Mouse (Mus musculus): ENCODE results near the gene Creg2.
"Not testable (repeated sequence)": the region's sequence is repeated elsewhere in the genome, so short reads cannot be mapped to it uniquely, and the experiment has no call there.

Gene Creg2

GRCm38 (mm10) chr1:39598726-39599125, 52.5 kb downstream of the Creg2 start:
- in situ Hi-C loops (cut with MseI, MboI), result no loop called here

DNA sequence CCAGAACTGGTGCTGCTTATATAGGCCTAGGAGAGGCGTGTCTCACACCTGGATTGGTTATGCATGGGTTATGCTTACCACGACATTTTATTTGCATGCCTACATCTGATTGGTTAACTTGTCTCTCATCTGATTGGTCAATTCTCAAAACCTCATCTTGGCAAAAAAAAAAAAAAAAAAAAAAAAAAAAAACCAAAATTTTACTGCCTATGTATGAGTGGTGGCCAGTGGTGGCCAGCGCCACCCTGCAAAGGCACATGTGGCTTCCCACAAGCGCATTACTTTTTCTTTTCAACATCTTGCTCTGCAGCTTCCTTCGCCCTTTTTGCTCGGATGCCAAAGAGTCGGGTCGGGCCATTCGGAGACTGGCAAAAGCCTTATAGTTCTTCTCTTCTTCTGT, 54.1 kb downstream of the Creg2 start:
- in situ Hi-C loops (cut with MseI, MboI), result not testable (repeated sequence)

DNA sequence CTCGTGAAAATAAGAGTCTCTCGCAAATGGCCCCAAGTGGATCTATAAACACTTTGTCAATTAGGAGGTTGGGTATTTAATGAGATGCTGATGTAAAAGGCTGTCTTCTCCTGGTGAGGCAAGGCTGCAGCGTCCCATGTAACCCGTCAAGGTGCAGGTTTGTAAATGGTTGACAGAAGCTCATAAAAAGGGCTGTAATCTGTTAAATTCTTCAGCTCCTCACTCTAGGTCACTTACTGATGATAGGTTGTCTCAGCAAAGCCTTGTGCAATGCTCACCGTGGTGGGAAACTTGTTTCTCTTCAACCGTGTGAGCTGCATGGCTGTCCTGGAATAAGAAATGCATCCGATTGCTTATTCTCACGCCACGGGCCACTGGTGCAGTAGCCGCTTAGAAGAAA, 57.4 kb downstream of the Creg2 start:
- in situ Hi-C loops (cut with MseI, MboI), result no loop called here

DNA sequence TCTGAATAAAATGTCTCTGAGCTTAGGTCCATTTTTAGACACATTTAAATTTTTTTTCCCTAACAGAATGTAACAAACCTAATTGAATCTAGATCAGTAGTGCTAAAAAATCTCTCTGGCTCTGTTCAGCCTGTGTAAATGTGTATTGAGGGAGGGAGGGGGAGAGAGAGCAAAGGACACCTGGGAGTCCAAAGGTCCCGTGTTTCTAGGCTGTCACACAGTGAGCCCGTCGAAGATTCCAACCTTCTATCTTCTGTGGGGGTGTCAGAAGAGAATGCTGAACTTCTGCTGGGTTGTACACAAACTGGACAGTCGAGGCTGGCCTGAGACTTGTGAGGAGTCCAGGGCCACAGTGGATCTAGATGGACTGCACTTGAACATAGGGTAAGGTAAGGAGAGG, 59.2 kb downstream of the Creg2 start:
- in situ Hi-C loops (cut with MseI, MboI), result no loop called here

DNA sequence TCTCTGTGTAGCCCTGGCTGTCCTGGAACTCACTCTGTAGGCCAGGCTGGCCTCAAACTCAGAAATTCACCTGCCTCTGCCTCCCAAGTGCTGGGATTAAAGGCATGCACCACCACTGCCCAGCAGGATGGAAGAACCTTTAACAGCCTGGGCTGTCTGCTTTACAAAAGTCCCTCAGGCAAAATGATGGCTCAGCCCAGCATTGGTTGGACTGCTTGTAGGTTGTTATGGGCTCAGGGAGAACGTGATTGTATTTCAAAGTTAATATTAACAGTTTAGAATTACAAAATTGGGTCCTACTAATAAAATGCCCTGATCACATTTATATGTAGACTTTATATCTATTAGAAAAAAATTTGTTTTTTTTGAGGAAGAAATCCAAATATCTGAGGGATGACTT, 59.7 kb downstream of the Creg2 start:
- in situ Hi-C loops (cut with MseI, MboI), result not testable (repeated sequence)

- in situ Hi-C loops (cut with MseI, MboI), result no loop called here
These were observed 61.1 kb downstream of the Creg2 start for GRCm38 (mm10) chr1:39590193-39590592.

- in situ Hi-C loops (cut with MseI, MboI), result no loop called here
These were observed 65.9 kb downstream of the Creg2 start for GRCm38 (mm10) chr1:39585416-39585815.

- in situ Hi-C loops (cut with MseI, MboI), result no loop called here
These were observed 68.1 kb downstream of the Creg2 start for GRCm38 (mm10) chr1:39583173-39583572.

DNA sequence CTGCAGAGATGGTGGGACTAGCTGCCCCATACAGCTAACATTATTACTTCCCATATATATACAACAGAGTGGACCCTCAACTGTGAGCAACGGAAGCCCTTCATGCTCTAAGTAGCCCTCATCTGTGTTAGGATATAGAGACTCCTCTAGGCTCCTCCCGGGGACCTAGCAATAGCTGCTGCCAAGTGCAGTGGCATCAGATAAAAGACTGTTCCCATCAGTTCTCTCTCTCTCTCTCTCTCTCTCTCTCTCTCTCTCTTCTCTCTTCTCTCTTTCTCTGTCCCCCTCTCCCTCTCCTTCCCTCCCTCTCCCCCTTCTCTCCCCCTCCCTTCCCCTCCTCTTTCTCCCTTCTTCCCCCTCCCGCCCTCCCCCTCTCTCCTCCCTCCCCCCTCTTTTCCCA, 70.1 kb downstream of the Creg2 start:
- in situ Hi-C loops (cut with MseI, MboI), result no loop called here

DNA sequence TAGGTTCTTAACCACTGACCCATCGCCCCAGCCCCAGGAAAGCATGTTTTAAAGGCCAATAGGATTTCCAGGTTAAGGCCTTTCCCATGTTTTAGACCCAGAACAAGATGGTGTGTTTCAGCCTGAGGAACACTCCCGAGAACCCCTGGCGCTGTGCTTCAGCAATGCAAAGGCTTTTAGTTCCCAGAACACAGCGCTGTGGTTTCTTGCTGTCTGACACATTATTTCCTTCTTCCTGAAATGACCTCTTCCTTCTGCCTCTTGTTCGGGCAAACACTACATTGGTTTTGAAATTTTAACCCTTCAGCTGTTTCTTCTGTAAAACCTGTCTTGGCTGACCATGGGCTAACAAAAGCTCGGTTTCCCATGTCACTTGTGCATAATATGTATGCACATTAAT, 72.1 kb downstream of the Creg2 start:
- in situ Hi-C loops (cut with MseI, MboI), result no loop called here

DNA sequence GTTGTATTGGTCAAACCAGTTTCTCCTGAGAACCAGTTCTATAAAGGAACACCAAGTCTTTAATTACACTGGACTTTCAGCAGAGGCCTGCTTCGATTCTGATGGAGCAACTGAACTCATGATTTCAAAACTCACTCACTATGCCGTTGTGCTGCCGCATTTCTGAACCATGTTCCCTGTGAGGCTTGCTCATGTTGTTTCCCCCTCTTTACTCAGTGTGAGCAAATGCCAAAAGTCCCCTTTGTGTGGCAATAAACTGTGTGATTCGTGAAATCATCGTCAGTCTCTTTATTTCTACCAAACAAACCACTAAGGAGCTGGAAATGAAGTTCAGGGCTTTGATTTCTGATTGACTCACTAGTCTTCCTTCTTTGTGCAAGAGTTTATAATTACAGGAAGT, 72.8 kb downstream of the Creg2 start:
- in situ Hi-C loops (cut with MseI, MboI), result no loop called here

DNA sequence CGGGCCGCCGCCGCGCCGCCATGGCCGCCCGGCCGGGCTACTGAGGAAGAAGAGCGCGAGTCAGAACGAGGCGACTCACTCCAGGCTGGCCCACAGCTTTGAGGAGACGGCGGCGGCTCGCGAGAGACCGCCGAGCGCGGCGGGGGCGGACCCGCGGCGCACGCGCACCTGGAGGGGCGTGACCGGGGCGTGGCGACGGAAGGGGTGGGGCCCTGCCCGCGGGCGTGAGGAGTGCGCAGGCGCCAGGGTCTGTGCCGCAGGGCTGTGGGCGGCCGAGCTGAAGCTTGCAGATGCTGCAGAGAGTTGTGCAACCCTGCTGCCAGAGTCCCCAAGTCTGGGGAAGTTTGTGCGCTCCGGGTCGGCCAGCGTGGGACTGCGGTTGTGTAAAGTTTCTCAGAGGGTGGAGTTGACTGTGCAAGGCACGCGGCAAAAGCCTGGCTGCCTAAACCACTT, 74.0 kb downstream of the Creg2 start, which contains the start of gene Rnf149:
Gene Rnf149, minus strand, starts transcription at position 153 of the 453 bp plus-strand sequence.
- in situ Hi-C loops (cut with MseI, MboI), result no loop called here

DNA sequence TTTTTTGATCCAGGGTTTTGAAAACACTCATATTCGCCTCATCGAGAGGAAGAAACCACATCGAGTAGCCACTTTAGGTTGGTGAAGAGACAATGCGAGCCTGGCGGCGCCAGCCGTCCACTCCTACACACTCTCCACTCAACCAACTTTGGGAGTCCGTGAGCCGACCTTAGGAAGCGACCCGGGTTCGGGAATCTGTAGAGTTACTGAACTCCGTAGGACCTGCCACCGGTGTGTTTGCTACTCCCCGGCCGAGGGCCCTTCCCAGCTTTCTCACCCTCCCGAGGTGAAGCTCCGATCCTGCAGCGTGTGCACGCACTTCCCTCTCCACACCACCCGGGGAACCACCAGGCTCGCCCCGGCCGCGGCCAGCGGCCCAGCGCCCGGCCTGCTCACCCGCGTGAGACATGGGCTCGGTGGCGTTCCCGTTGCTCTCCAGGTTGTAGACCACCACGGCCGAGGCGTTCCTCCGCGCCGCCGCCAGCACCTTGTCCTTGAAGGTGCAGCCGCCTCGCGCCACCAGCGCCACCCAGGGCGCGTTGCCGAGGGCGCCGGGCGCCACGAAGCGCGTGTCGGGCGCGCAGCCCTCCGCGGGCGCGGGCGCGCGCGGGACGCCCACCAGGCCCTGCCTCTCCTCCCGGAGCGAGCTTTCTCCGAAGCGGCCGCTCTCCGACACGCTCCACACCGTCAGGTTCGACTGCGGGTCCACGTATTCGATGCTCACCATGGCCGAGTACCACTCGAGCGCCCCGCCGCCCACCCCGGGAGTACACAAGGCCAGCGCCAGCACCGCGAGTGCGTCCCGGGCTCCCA, 74.6 kb downstream of the Creg2 start:
- in situ Hi-C loops (cut with MseI, MboI), result no loop called here

- in situ Hi-C loops (cut with MseI, MboI), result no loop called here
These were observed 75.4 kb downstream of the Creg2 start for GRCm38 (mm10) chr1:39575778-39576375.

DNA sequence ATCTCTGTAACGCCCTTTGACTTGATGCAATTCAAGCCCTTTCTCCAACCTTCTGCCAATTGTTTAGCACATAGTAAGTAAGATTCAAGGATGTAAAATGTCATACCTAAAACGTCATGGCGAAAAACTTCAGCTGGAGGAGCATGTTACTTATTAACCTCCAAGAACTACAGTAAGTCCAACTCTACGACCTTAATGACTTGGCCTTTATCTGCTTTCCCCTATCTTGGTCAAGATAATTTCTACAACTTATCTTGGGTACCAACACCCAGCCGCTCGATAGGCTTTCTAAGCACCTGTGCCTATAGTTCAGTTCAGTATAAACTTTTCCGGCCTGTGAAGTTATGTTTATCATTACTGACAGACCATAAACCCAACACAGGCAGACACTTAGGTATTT, 77.4 kb downstream of the Creg2 start:
- in situ Hi-C loops (cut with MseI, MboI), result no loop called here

DNA sequence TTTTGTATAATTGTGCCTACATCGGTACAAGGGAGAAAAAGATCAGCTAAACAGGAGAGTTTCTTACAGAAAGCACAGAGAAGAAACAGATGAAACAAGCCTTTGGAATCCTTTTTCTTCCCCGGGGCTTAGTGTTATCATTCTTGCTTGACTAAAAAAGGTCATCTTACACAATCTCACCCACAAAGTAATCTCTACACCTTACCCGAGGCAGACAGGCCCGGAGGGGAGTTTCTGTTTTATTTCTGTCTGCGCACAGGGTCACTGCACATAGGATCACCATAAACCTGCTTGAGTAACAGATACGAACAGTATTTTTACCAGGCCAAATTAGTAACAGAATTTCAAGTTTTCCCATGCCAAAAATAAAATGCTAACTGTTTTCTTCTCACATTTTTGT, 79.6 kb downstream of the Creg2 start:
- in situ Hi-C loops (cut with MseI, MboI), result no loop called here

All from mouse trophoblast stem cell (cell line).